Mouse (Mus musculus) v-Abl transformed pro-B cells (cell line): Measurements from ENCODE around the gene Aldoart2.
"Not testable (repeated sequence)": the region's sequence is repeated elsewhere in the genome, so short reads cannot be mapped to it uniquely, and the experiment has no call there.

Experiments used
- in situ Hi-C, 2 experiments: fragments of 400-800 bp; cut with MboI; formaldehyde crosslinking; loops; one replicate each; pipeline ENCODE4 v1.15.1; 2025; ENCODE audit not compliant: unreplicated experiment in 2 of 2

Gene Aldoart2

GRCm38 (mm10) chr12:55571661-55572060, 6.6 kb downstream of the Aldoart2 start:
- in situ Hi-C loops: no loop called here

DNA sequence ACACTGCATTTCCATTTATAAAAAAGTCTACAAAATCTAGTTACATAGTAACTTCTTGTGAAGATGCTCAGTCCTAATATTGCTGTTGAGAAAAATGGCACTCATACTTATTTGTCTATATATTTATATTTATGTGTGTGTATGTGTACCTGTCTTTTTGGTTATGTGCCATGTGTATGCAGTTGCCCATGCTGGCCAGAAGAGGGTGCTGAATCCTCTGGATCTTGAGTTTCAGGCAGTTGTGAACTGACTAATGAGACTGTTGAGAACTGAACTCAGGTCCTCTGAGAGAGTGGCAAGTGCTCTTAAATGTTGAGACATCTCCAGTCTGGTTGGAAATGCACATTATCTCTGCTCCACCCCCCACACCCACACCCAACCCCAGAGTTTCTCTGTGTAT, 8.1 kb downstream of the Aldoart2 start:
- in situ Hi-C loops: no loop called here

DNA sequence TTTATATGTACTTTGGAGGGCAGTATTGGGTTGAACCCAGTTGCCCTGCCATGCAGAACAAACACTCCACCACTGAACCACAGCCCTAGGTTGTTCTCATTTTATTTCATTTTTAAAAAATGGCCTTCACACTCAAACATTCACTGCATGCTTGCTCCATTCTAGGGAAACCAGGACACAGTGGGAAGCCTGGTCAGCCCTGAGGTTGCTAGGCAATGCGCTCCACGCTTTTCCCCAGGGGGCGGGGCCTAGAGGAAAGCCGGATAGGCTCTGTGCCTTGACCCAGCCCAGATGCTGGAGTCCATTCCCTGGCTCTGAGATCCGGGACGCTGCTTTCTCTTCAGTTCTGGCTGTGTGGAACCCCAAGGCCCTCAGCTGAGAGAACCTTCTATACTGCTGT, 8.8 kb downstream of the Aldoart2 start:
- in situ Hi-C loops: no loop called here

- in situ Hi-C loops: not testable (repeated sequence)
Observed at GRCm38 (mm10) chr12:55586936-55587335, 21.9 kb downstream of the Aldoart2 start.

DNA sequence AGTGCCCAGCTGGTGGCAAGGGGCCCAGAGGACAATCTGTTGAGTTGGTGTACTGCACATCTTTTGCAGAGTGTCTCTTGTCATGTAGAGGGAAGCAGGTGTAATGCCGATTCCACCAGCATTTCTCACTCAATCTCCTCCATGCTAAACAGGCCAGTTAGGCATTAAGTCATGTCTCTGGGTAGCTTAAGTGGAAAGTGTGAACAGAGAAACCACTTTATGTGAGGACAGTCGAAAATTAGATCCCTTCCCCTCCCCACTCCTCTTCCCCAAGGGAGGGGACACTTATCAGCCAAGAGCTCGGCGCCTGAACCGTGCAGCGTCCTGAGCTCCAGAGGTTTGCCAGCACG, 33.5 kb downstream of the Aldoart2 start:
- in situ Hi-C loops: no loop called here

GRCm38 (mm10) chr12:55598887-55599561, 34.0 kb downstream of the Aldoart2 start, which contains the start of gene Insm2:
TSS of gene Insm2 (plus strand) at chr12:55599427.
- in situ Hi-C loops: no loop called here

GRCm38 (mm10) chr12:55599639-55600502, 34.8 kb downstream of the Aldoart2 start:
- in situ Hi-C loops: no loop called here

- in situ Hi-C loops: no loop called here
Observed at GRCm38 (mm10) chr12:55600503-55600994, 35.5 kb downstream of the Aldoart2 start.

GRCm38 (mm10) chr12:55604411-55604810, 39.4 kb downstream of the Aldoart2 start:
- in situ Hi-C loops: no loop called here

DNA sequence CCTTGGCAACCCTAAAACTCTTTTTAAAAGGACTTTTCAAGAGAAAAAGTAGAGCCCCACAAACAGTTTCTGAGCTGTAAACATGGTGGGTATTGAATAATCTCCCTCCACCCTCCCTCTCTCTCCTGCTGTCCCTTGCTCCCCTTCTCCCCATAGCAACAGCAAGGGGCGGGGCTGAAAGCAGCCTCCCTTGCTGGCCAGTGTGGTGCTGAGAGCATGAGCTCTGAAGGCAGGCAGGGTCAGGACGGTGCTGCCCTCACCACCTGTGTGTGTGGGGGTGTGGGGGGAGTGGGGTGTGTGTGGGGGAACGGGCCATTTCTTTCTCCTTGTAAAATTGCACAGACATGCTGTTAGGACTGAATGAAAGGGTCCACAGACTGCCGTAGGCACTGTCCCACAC, 42.9 kb downstream of the Aldoart2 start:
- in situ Hi-C loops: no loop called here

DNA sequence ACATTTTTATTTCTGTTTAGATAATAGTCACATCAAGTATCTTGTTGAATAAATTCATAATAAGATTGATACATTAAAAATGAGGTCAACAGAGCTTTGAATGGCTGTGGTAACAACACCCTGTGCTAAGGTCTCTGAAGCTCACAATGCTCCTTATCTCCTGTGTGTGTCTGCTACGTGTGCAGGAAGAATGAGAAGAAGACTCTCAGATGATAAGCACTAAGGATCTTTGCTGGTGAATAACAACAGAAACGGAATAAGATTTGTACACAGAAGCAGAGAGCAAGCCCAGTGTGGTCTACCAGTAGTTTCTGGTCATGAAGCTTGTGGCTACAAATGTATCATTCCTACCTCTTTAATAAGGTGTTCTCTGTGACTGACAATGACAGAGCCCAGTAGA, 45.8 kb downstream of the Aldoart2 start:
- in situ Hi-C loops: loop anchor here in 1 of 2 experiments (5.0 kb wide), 1 partner anchor 51 kb away; no protein-coding TSS in a partner anchor
